Mouse (Mus musculus) lung, postnatal 14 days (tissue): ENCODE measurements around the gene St8sia4.
"Not testable (repeated sequence)": the region's sequence is repeated elsewhere in the genome, so short reads cannot be mapped to it uniquely, and the experiment has no call there.

Experiments
- DNase-seq: peaks from one replicate; pipeline ENCODE4 v3.0.0; 2021

St8sia4 gene

GRCm38 (mm10) chr1:95591101-95591500 is 76.3 kb downstream of the St8sia4 start:
- no peak for DNase-seq

- peak; percentile 54 for DNase-seq
These were observed 77.3 kb downstream of the St8sia4 start for GRCm38 (mm10) chr1:95590108-95590507.

GRCm38 (mm10) chr1:95589471-95589870 is 77.9 kb downstream of the St8sia4 start:
- DNase-seq, result no peak

- DNase-seq, result no peak
These were observed 84.1 kb downstream of the St8sia4 start for GRCm38 (mm10) chr1:95583310-95583709.

- peak; percentile 14 for DNase-seq
These were observed 85.1 kb downstream of the St8sia4 start for GRCm38 (mm10) chr1:95582264-95582663.

- DNase-seq, result no peak
These were observed 94.5 kb downstream of the St8sia4 start for GRCm38 (mm10) chr1:95572619-95573540.

- DNase-seq, result no peak
These were observed 96.3 kb downstream of the St8sia4 start for GRCm38 (mm10) chr1:95571106-95571505.

- not testable (repeated sequence) for DNase-seq
These were observed 112.8 kb downstream of the St8sia4 start for GRCm38 (mm10) chr1:95554556-95554955.

- no peak for DNase-seq
These were observed 125.9 kb downstream of the St8sia4 start for GRCm38 (mm10) chr1:95541460-95541859.
